Mouse (Mus musculus) cortical plate, adult 2 months (tissue): ENCODE results near the gene Fgb.

Experiments
- CTCF ChIP-seq: fragments of 200-500 bp; IDR thresholded peaks from 2 replicates; pipeline ENCODE4 v1.5.1; 2011; ENCODE audit warnings: mild to moderate bottlenecking, control low read depth, low read length; ENCODE audit not compliant: insufficient read depth; ENCODE audit errors: extremely low read depth
- POLR2A ChIP-seq: fragments of 200-500 bp; IDR thresholded peaks from 2 replicates; pipeline ENCODE4 v1.6.1; 2011; ENCODE audit warnings: mild to moderate bottlenecking, low read length, control low read depth; ENCODE audit not compliant: insufficient read depth; ENCODE audit errors: extremely low read depth

GRCm38 (mm10) chr3:83098546-83099034 is 48.9 kb upstream of the Fgb start:
- TF ChIP-seq CTCF (no peak), POLR2A (no peak)
